Mouse (Mus musculus): Measurements from ENCODE around the gene Zbtb1.

- no peak for TF ChIP-seq GATA1 (IDR thresholded peaks at IDR 0.05; ENCODE audit: borderline replicate concordance, low read length)
- TF ChIP-seq FLI1 (IDR thresholded peaks at IDR 0.05; ENCODE audit: low read length), result no peak
Measured at GRCm38 (mm10) chr12:76372046-76372445, 2.0 kb downstream of the Zbtb1 start.

Measured in megakaryocyte, embryonic 14.5 days (primary cell).